Mouse (Mus musculus) midbrain, embryonic 10.5 days (tissue): Measurements from ENCODE around the gene Mmrn2. TPM values are rescaled to one million over a fixed set of nuclear protein-coding genes. Genes with fewer than 3 reads are reported as not detected.

Source experiments
- DNase-seq: peaks from one replicate; pipeline ENCODE4 v3.0.0-alpha.2; 2017; ENCODE audit warnings: low spot score
- H3K27ac ChIP-seq: fragments of 300-500 bp; sonication (generic); replicated peaks from 2 replicates; pipeline ENCODE4 v1.5.1; 2016; ENCODE audit warnings: mild to moderate bottlenecking
- H3K27me3 ChIP-seq: fragments of 300-500 bp; sonication (generic); 2 replicates; pipeline ENCODE4 v1.6.1; 2016; ENCODE audit warnings: low read depth, mild to moderate bottlenecking; ENCODE audit not compliant: poor library complexity, severe bottlenecking
- H3K36me3 ChIP-seq: fragments of 300-500 bp; sonication (generic); 2 replicates; pipeline ENCODE4 v1.6.1; 2016; ENCODE audit warnings: mild to moderate bottlenecking, moderate library complexity
- H3K4me1 ChIP-seq: fragments of 300-500 bp; sonication (generic); 2 replicates; pipeline ENCODE4 v1.6.1; 2016
- H3K4me3 ChIP-seq: fragments of 300-500 bp; sonication (generic); 2 replicates; pipeline ENCODE4 v1.5.1; 2016; ENCODE audit warnings: mild to moderate bottlenecking, moderate library complexity
- H3K9me3 ChIP-seq: fragments of 300-500 bp; sonication (generic); replicated peaks from 2 replicates; pipeline ENCODE4 v1.6.1; 2016; ENCODE audit warnings: mild to moderate bottlenecking
- WGBS: fragments of 180-500 bp; shearing (Covaris S2); methylation state at CpG from one replicate; pipeline ENCODE4 v1.1.7; 2016; 5-methylcytosine and 5-hydroxymethylcytosine counted together
- polyA plus RNA-seq: library from polyadenylated mRNA; unstranded; fragments of >200 nt; fragmentation: Nextera tagmentation; extraction: Ambion mirVana; gene quantifications from 2 replicates; pipeline ENCODE4 v1.2.1, GENCODE M21; 2016

Mmrn2 gene
- 6.3 and 8.2 TPM in 2 replicates for polyA plus RNA-seq

GRCm38 (mm10) chr14:34375415-34375904, at the start of gene Mmrn2:
Gene Mmrn2 (plus strand): TSS chr14:34375465.
- no peaks in the 10 kb centered on the region for H3K27me3 ChIP-seq
- H3K36me3 ChIP-seq: no peaks in the 10 kb centered on the region
- H3K4me1 ChIP-seq: peaks cover 18% of the 10 kb centered on the region
- 85% methylated on average over 13 of the region's 13 CpGs for WGBS
- peak within 1 kb of the TSS; percentile 52 for H3K27ac ChIP-seq
- H3K4me3 ChIP-seq: peak within 1 kb of the TSS; percentile 4; the same call in 1 of the 2 replicates
- H3K9me3 ChIP-seq: no peaks in the 10 kb centered on the region
- DNase-seq: no peak

DNA sequence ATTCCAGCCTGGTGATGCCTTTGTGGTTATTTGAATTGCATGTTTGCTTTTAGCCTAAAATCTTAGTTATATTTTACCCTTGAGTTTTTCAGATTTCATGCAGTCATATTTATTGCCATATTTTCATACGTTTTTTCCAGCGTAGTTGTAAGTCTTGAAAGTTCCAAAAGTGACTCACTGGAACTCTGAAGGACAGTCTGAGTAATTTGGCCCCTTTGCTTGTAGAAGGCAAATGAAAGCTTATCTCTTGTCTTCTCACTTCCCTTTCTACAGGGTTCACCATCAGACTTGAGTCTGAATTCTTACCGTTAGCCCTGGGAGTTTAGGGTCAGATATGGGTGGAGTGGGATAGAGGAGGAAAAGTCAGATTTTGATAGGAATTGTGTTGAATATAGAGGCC, 48.7 kb upstream of the Mmrn2 start:
- WGBS: 94% methylated on average over 3 of the region's 3 CpGs
- H3K4me1 ChIP-seq: no peaks in the 10 kb centered on the region
- peaks cover 79% of the 10 kb centered on the region for H3K36me3 ChIP-seq
- H3K9me3 ChIP-seq: no peaks in the 10 kb centered on the region
- no peak for DNase-seq
- H3K27me3 ChIP-seq: no peaks in the 10 kb centered on the region
- H3K27ac ChIP-seq: no peak overlapping the region
- no peak overlapping the region for H3K4me3 ChIP-seq

DNA sequence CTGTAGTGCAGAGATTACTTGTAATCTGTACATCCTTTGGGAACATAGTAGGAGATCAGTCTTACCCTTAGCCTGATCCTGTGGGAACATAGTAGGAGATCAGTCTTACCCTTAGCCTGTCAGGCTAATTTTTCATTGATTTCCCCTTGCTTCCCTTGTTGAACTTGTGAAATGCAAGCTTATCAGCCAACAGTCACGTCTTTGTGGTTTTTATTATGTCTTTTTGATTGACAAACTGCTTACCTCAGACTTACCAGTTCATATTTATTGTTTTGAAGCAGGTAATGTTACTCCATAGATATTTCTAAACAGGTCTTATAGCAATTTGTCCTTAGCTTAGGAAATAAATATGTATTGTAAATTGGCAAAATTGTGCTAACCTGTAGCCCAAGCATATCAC, 47.6 kb upstream of the Mmrn2 start:
- Histone ChIP-seq H3K36me3 (peaks cover 87% of the 10 kb centered on the region), H3K9me3 (no peaks in the 10 kb centered on the region), H3K27me3 (no peaks in the 10 kb centered on the region), H3K27ac (no peak overlapping the region), H3K4me1 (no peaks in the 10 kb centered on the region), H3K4me3 (no peak overlapping the region)
- DNase-seq: no peak
- WGBS: 91% methylated on average over 1 of the region's 1 CpGs

GRCm38 (mm10) chr14:34330657-34331158, 44.6 kb upstream of the Mmrn2 start:
- H3K27me3 ChIP-seq: no peaks in the 10 kb centered on the region
- H3K4me3 ChIP-seq: no peak overlapping the region
- no peak for DNase-seq
- H3K36me3 ChIP-seq: peaks cover 89% of the 10 kb centered on the region
- H3K27ac ChIP-seq: no peak overlapping the region
- no peaks in the 10 kb centered on the region for H3K4me1 ChIP-seq
- 91% methylated on average over 9 of the region's 9 CpGs for WGBS
- no peaks in the 10 kb centered on the region for H3K9me3 ChIP-seq

DNA sequence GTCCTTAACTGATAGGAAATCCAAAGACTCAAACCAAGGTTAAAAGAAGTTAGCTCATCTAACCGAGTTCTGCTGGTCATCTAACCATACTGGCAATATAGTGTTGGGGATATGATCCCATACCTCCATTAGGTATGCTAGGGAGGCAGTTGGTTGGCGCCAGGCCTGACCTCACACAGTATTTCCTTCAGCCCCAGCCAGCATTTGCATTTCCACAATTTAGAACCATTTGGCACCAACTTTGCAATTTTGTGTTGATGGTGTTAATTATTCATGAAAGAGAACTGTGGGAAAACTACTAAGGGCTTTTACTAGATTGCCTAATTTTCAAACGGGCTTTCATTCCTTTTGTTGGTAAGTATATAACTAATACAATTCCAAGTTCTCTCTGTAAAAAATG, 43.4 kb upstream of the Mmrn2 start:
- peaks cover 93% of the 10 kb centered on the region for H3K36me3 ChIP-seq
- no peak for DNase-seq

GRCm38 (mm10) chr14:34332476-34332875, 42.8 kb upstream of the Mmrn2 start:
- Histone ChIP-seq H3K27me3 (no peaks in the 10 kb centered on the region), H3K9me3 (no peaks in the 10 kb centered on the region), H3K27ac (no peak overlapping the region), H3K4me1 (no peaks in the 10 kb centered on the region), H3K36me3 (peaks cover 96% of the 10 kb centered on the region), H3K4me3 (no peak overlapping the region)
- WGBS: 88% methylated on average over 5 of the region's 5 CpGs
- no peak for DNase-seq

More for the DNA sequence above, 43.4 kb upstream of the Mmrn2 start:
- Histone ChIP-seq H3K4me1 (no peaks in the 10 kb centered on the region), H3K9me3 (no peaks in the 10 kb centered on the region), H3K27me3 (no peaks in the 10 kb centered on the region), H3K27ac (no peak overlapping the region), H3K4me3 (no peak overlapping the region)
- 91% methylated on average over 3 of the region's 3 CpGs for WGBS

DNA sequence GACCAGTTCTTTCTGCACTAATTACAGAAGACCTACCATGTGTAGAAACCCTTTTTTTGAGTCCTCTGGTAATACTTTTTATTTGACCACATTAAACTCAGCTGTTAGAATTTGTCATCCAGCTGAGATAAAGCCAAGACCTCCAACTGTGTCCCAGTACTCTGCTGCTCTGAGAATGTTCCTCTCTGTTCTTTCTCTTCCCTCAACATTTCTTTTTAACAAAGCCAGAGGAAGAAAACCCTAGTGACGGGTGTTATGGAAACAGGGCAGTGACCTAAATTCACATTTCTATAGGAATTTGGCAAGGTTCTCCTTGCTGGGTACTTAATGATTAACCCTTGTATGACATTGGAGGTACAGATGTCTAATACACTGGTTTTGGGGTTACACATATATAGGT, 35.8 kb upstream of the Mmrn2 start:
- peaks cover 95% of the 10 kb centered on the region for H3K36me3 ChIP-seq
- H3K4me1 ChIP-seq: no peaks in the 10 kb centered on the region

DNA sequence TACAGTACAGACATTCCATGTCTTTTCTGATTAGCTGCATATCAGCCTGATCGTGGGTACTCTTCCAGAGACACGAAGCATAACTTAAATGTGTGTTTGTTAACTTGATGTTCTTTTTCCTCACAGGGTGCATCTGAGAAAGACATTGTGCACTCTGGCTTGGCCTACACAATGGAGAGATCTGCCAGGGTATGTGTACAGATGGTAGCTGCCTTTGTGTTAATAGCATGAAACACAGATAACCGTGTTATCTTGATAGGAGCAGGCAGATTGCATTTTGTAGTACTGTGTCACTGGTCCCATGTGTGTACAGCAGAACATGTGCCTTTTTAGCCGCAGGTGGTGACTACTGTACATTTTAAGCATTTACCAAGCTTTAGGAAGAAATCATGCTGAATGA, 33.3 kb upstream of the Mmrn2 start:
- no peak for DNase-seq
- peaks cover 70% of the 10 kb centered on the region for H3K36me3 ChIP-seq
- H3K27ac ChIP-seq: no peak overlapping the region
- WGBS: 94% methylated on average over 4 of the region's 4 CpGs
- no peaks in the 10 kb centered on the region for H3K9me3 ChIP-seq
- H3K4me1 ChIP-seq: no peaks in the 10 kb centered on the region
- H3K27me3 ChIP-seq: no peaks in the 10 kb centered on the region
- H3K4me3 ChIP-seq: no peak overlapping the region

More for the DNA sequence above, 35.8 kb upstream of the Mmrn2 start:
- no peak overlapping the region for H3K4me3 ChIP-seq
- no peaks in the 10 kb centered on the region for H3K27me3 ChIP-seq
- H3K27ac ChIP-seq: no peak overlapping the region
- DNase-seq: no peak
- H3K9me3 ChIP-seq: no peaks in the 10 kb centered on the region
- WGBS: 78% methylated on average over 1 of the region's 1 CpGs

DNA sequence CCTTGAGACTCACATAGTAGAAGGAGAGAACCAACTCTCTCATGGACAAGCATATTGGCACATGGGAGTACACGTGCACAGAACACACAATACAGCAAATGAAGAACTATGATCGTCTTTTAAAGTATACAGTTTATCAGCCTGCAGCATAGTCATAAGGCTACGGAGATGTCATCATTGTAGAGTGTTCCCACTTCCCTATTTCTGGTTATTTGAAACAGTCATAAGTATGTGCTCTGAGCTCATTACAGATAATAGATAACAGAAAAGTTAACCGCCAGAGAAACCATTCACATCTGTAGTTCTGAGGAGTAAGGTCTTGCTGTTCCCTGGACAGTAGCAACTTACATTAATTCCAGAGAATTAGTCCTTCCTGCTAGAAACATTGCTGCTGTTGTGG, 32.2 kb upstream of the Mmrn2 start:
- Histone ChIP-seq H3K36me3 (peaks cover 60% of the 10 kb centered on the region), H3K4me1 (no peaks in the 10 kb centered on the region), H3K27me3 (no peaks in the 10 kb centered on the region), H3K9me3 (no peaks in the 10 kb centered on the region), H3K4me3 (no peak overlapping the region), H3K27ac (no peak overlapping the region)
- DNase-seq: no peak
- 99% methylated on average over 4 of the region's 4 CpGs for WGBS

DNA sequence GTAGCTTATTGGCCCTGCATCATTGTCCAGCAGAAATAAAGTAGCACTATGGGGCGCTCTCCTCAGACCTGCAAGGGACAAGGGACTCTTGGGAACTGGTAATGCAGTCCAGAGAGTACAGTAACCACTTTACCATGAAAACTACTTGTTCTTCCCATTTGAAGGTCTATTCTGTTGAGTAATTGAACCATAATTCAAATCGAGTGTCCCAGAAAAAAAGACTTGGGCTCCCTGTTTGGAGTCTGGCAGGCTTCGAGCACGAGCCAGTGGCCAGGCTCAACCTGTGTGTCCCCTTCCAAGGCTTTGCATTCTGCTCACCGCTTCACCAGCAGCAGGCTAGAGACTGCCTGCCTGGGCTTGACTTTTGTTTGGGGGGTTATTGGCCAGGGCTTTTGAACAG, 30.9 kb upstream of the Mmrn2 start:
- no peaks in the 10 kb centered on the region for H3K9me3 ChIP-seq
- H3K36me3 ChIP-seq: peaks cover 48% of the 10 kb centered on the region
- H3K27me3 ChIP-seq: no peaks in the 10 kb centered on the region
- DNase-seq: no peak
- no peak overlapping the region for H3K27ac ChIP-seq
- no peaks in the 10 kb centered on the region for H3K4me1 ChIP-seq
- no peak overlapping the region for H3K4me3 ChIP-seq
- 91% methylated on average over 5 of the region's 5 CpGs for WGBS

GRCm38 (mm10) chr14:34345771-34346566, 29.3 kb upstream of the Mmrn2 start:
- 71% methylated on average over 12 of the region's 12 CpGs for WGBS
- peaks cover 34% of the 10 kb centered on the region for H3K36me3 ChIP-seq
- H3K9me3 ChIP-seq: no peaks in the 10 kb centered on the region
- H3K4me1 ChIP-seq: no peaks in the 10 kb centered on the region
- H3K27me3 ChIP-seq: no peaks in the 10 kb centered on the region
- no peak overlapping the region for H3K27ac ChIP-seq
- no peak overlapping the region for H3K4me3 ChIP-seq
- DNase-seq: no peak

GRCm38 (mm10) chr14:34347084-34347483, 28.2 kb upstream of the Mmrn2 start:
- Histone ChIP-seq H3K4me3 (no peak overlapping the region), H3K36me3 (peaks cover 23% of the 10 kb centered on the region), H3K4me1 (peaks cover 5% of the 10 kb centered on the region), H3K27me3 (no peaks in the 10 kb centered on the region), H3K9me3 (no peaks in the 10 kb centered on the region), H3K27ac (no peak overlapping the region)
- WGBS: 97% methylated on average over 5 of the region's 5 CpGs
- DNase-seq: no peak

GRCm38 (mm10) chr14:34348301-34348700, 27.0 kb upstream of the Mmrn2 start:
- H3K27me3 ChIP-seq: no peaks in the 10 kb centered on the region
- no peak overlapping the region for H3K4me3 ChIP-seq
- peaks cover 5% of the 10 kb centered on the region for H3K4me1 ChIP-seq
- DNase-seq: no peak
- H3K27ac ChIP-seq: no peak overlapping the region
- H3K9me3 ChIP-seq: no peaks in the 10 kb centered on the region
- 87% methylated on average over 7 of the region's 7 CpGs for WGBS
- H3K36me3 ChIP-seq: peaks cover 11% of the 10 kb centered on the region
